Mouse (Mus musculus) stomach, postnatal 0 days (tissue): Measurements from ENCODE around the gene 0610030E20Rik. TPM values are rescaled to one million over a fixed set of nuclear protein-coding genes. Genes with fewer than 3 reads are reported as not detected.

Experiments
- ATAC-seq: fragments of 200-750 bp; cut with Nextera tagmentation; 2 replicates; pipeline ENCODE4 v1.8.0; 2017; ENCODE audit not compliant: low FRiP score, low TSS enrichment
- DNase-seq: peaks from one replicate; pipeline ENCODE4 v3.0.0-alpha.2; 2016; ENCODE audit warnings: low spot score
- H3K27ac ChIP-seq: fragments of 300-500 bp; sonication (generic); replicated peaks from 2 replicates; pipeline ENCODE4 v1.5.1; 2014; ENCODE audit warnings: mild to moderate bottlenecking, control low read depth
- H3K27me3 ChIP-seq: fragments of 300-500 bp; sonication (generic); 2 replicates; pipeline ENCODE4 v1.6.1; 2014; ENCODE audit warnings: low read length; ENCODE audit not compliant: control insufficient read depth, insufficient read depth
- H3K36me3 ChIP-seq: fragments of 300-500 bp; sonication (generic); 2 replicates; pipeline ENCODE4 v1.6.1; 2014; ENCODE audit warnings: low read length, mixed read lengths; ENCODE audit not compliant: control insufficient read depth, insufficient read depth
- H3K4me1 ChIP-seq: fragments of 300-500 bp; sonication (generic); replicated peaks from 2 replicates; pipeline ENCODE4 v1.6.1; 2014; ENCODE audit warnings: antibody characterized with exemption; ENCODE audit not compliant: control insufficient read depth, insufficient read depth
- H3K4me2 ChIP-seq: fragments of 300-500 bp; sonication (generic); replicated peaks from 2 replicates; pipeline ENCODE4 v1.6.1; 2014; ENCODE audit warnings: low read depth, mild to moderate bottlenecking, control low read depth, moderate library complexity
- H3K4me3 ChIP-seq: fragments of 300-500 bp; sonication (generic); 2 replicates; pipeline ENCODE4 v1.5.1; 2014; ENCODE audit warnings: low read depth, low read length, control low read depth
- H3K9ac ChIP-seq: fragments of 300-500 bp; sonication (generic); 2 replicates; pipeline ENCODE4 v1.6.1; 2014; ENCODE audit warnings: mild to moderate bottlenecking, low read length, control low read depth, mixed read lengths
- H3K9me3 ChIP-seq: fragments of 300-500 bp; sonication (generic); 2 replicates; pipeline ENCODE4 v1.6.1; 2016; ENCODE audit warnings: low read length; ENCODE audit not compliant: control insufficient read depth
- CTCF ChIP-seq: IDR thresholded peaks from 2 replicates; pipeline ENCODE4 v1.5.1; 2016; ENCODE audit warnings: antibody characterized with exemption, low read depth, mild to moderate bottlenecking, moderate library complexity
- EP300 ChIP-seq: optimal IDR thresholded peaks from 2 replicates; pipeline ENCODE3; 2016; ENCODE audit warnings: antibody characterized with exemption
- WGBS: fragments of 180-500 bp; shearing (Covaris S2); extraction: QIAGEN DNeasy Blood & Tissue Kit; methylation state at CpG from one replicate; pipeline ENCODE4 v1.1.7; 2014; 5-methylcytosine and 5-hydroxymethylcytosine counted together
- polyA plus RNA-seq: library from polyadenylated mRNA; unstranded; fragments of >200 nt; fragmentation: Nextera tagmentation; extraction: Ambion mirVana; gene quantifications from 2 replicates; pipeline ENCODE4 v1.2.1, GENCODE M21; 2015

The 0610030E20Rik gene
- polyA plus RNA-seq, 1 experiment from 2014 or later = 19.6 TPM

GRCm38 (mm10) chr6:72392341-72392740 is 45.2 kb downstream of the 0610030E20Rik start:
- Histone ChIP-seq H3K4me3 (no peak overlapping the region), H3K9ac (no peak overlapping the region), H3K36me3 (no peaks in the 10 kb centered on the region), H3K27me3 (no peaks in the 10 kb centered on the region), H3K9me3 (no peaks in the 10 kb centered on the region), H3K4me2 (no peak overlapping the region), H3K4me1 (peaks cover 9% of the 10 kb centered on the region; the same call in 1 of the 2 replicates), H3K27ac (no peak overlapping the region)
- ATAC-seq (no peak), DNase-seq (no peak)
- 92% methylated on average over 5 of the region's 5 CpGs for WGBS
- TF ChIP-seq EP300 (no peak), CTCF (peak; percentile 16; the same call in 1 of the 2 replicates)

GRCm38 (mm10) chr6:72396837-72397251 is 49.7 kb downstream of the 0610030E20Rik start:
- no peaks in the 10 kb centered on the region for H3K27me3 ChIP-seq
- no peaks in the 10 kb centered on the region for H3K4me1 ChIP-seq
- H3K9ac ChIP-seq = no peak overlapping the region
- DNase-seq (no peak), ATAC-seq (no peak)
- no peaks in the 10 kb centered on the region for H3K36me3 ChIP-seq
- WGBS = 67% methylated on average over 10 of the region's 10 CpGs
- TF ChIP-seq EP300 (no peak), CTCF (no peak)
- H3K4me2 ChIP-seq = no peak overlapping the region
- H3K9me3 ChIP-seq = no peaks in the 10 kb centered on the region
- H3K27ac ChIP-seq = no peak overlapping the region
- H3K4me3 ChIP-seq = no peak overlapping the region

- no peak overlapping the region for H3K9ac ChIP-seq
- no peaks in the 10 kb centered on the region for H3K4me1 ChIP-seq
- DNase-seq = no peak
- no peaks in the 10 kb centered on the region for H3K36me3 ChIP-seq
- no peaks in the 10 kb centered on the region for H3K9me3 ChIP-seq
- whole genome bisulfite sequencing = 47% methylated on average over 2 of the region's 2 CpGs
- H3K27me3 ChIP-seq = no peaks in the 10 kb centered on the region
- H3K4me2 ChIP-seq = no peak overlapping the region
- no peak for ATAC-seq
- no peak overlapping the region for H3K27ac ChIP-seq
- no peak overlapping the region for H3K4me3 ChIP-seq
- TF ChIP-seq EP300 (no peak), CTCF (no peak)
These were observed 52.9 kb downstream of the 0610030E20Rik start for GRCm38 (mm10) chr6:72399967-72400366.

GRCm38 (mm10) chr6:72401875-72402274 is 54.8 kb downstream of the 0610030E20Rik start:
- Histone ChIP-seq H3K9me3 (no peaks in the 10 kb centered on the region), H3K4me1 (no peaks in the 10 kb centered on the region), H3K4me2 (no peak overlapping the region), H3K9ac (no peak overlapping the region), H3K36me3 (no peaks in the 10 kb centered on the region), H3K27ac (no peak overlapping the region), H3K4me3 (no peak overlapping the region), H3K27me3 (no peaks in the 10 kb centered on the region)
- DNase-seq = peak; percentile 81
- TF ChIP-seq EP300 (no peak), CTCF (peak; percentile 88)
- 22% methylated on average over 7 of the region's 7 CpGs for WGBS
- peak; percentile 47; the same call in 1 of the 2 replicates for ATAC-seq

Other genes starting within 250 kb of the 0610030E20Rik start
- gene St3gal5, start 249.7 kb upstream of the 0610030E20Rik start, polyA plus RNA-seq = 13.4 and 14.2 TPM in 2 replicates
- 5.5 and 6.0 TPM in 2 replicates for gene Atoh8, start 111.7 kb upstream of the 0610030E20Rik start, polyA plus RNA-seq
- not detected in 2 replicates for gene Sftpb, start 42.7 kb upstream of the 0610030E20Rik start, polyA plus RNA-seq
- gene Usp39, start 2.1 kb upstream of the 0610030E20Rik start, polyA plus RNA-seq = 20.1 and 21.0 TPM in 2 replicates
- gene Tmem150a, start 8.1 kb downstream of the 0610030E20Rik start, polyA plus RNA-seq = 7.7 and 8.4 TPM in 2 replicates
- gene Rnf181, start 19.6 kb downstream of the 0610030E20Rik start, polyA plus RNA-seq = 136 and 137 TPM in 2 replicates
- 20.2 and 22.2 TPM in 2 replicates for gene Vamp5, start 33.2 kb downstream of the 0610030E20Rik start, polyA plus RNA-seq
- gene Vamp8, start 43.4 kb downstream of the 0610030E20Rik start, polyA plus RNA-seq = 368 and 396 TPM in 2 replicates
- gene Ggcx, start 67.0 kb downstream of the 0610030E20Rik start, polyA plus RNA-seq = 10.7 and 10.8 TPM in 2 replicates
- 143 and 146 TPM in 2 replicates for gene Mat2a, start 92.2 kb downstream of the 0610030E20Rik start, polyA plus RNA-seq
- 0.12 and 0.21 TPM in 2 replicates for gene Sh2d6, start 174.4 kb downstream of the 0610030E20Rik start, polyA plus RNA-seq
- 120 and 130 TPM in 2 replicates for gene Capg, start 197.1 kb downstream of the 0610030E20Rik start, polyA plus RNA-seq